Mouse (Mus musculus): ENCODE measurements around the gene Slc25a29. TPM values are rescaled to one million over a fixed set of nuclear protein-coding genes. Genes with fewer than 3 reads are reported as not detected.

Slc25a29 gene
- polyA plus RNA-seq, 1 experiment from 2014 or later: 7.1 TPM

DNA sequence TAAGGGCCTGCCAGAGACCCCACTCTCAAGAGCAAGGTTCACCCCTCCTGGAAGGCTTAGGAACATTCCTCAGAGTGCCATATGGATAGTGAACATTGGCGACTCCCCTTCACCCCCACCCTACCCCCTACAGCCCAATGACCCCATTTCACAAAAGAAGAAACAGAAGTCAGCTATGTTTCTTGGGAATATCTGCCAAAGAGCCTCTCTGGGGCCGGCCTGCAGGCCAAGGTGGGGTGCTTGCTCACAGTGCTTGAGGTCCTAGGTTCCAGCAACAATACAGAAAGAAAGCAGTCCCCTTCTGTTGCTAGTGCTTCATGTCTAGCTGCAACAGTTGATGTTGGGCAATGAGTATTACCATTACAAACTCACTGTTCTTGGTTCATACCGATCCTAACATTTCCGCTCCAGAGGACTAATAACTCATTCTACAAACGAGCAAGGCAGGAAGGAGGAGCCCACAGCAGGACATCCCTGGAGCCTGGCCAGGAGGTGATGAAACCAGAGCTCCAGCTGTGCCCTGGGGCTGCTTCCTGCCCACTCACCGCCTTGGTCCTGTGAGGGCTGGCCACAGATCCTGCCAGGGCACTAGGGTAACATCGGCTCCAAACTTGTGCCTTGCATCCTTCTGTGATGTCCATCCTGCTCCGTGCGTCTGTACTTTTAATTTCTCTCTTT is 3.6 kb downstream of the Slc25a29 start:
- WGBS: 45% methylated on average over 9 of the region's 9 CpGs
- H3K4me3 ChIP-seq (ENCODE audit: low read depth, low read length): no peak overlapping the region
- DNase-seq (ENCODE audit: low spot score): no peak
- peaks cover 18% of the 10 kb centered on the region for H3K4me1 ChIP-seq (replicated peaks; ENCODE audit: control insufficient read depth, insufficient read depth, low read length)
- no peaks in the 10 kb centered on the region; the same call in 1 of the 2 replicates for H3K36me3 ChIP-seq (ENCODE audit: control insufficient read depth, insufficient read depth, low read length)
- no peak overlapping the region for H3K9ac ChIP-seq (ENCODE audit: low read length)
- no peak for ATAC-seq (replicated peaks; ENCODE audit: low FRiP score, low TSS enrichment, low read depth)
- no peaks in the 10 kb centered on the region for H3K27me3 ChIP-seq (replicated peaks; ENCODE audit: control insufficient read depth, insufficient read depth, low read length)
- no peak overlapping the region for H3K27ac ChIP-seq (ENCODE audit: low read depth)
- H3K9me3 ChIP-seq (ENCODE audit: control insufficient read depth, low read length): no peaks in the 10 kb centered on the region
- no peak overlapping the region for H3K4me2 ChIP-seq (ENCODE audit: low read length)

DNA sequence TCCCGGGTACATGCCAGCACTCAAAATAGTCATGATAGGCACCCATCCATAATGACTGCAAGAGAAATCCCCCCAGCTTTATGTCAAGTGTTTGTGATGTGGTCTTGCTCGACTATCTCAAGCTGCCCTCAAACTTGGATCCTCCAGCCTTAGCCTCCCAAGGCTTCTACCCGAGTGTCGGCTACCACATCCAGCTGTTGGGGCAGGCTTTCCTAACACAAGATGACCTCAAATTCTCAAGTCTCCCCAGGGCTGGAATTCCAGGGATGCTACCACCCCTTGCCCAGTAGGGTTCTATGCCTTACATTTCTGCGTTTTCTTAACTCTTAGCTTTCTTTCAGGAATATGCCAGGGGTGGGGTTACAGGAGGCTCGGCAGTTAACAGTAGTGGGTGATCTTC is 5.3 kb downstream of the Slc25a29 start:
- Histone ChIP-seq H3K36me3 (ENCODE audit: control insufficient read depth, insufficient read depth, low read length) (peaks cover 7% of the 10 kb centered on the region; the same call in 1 of the 2 replicates), H3K4me1 (replicated peaks; ENCODE audit: control insufficient read depth, insufficient read depth, low read length) (peaks cover 13% of the 10 kb centered on the region), H3K4me2 (ENCODE audit: low read length) (no peak overlapping the region), H3K4me3 (ENCODE audit: low read depth, low read length) (no peak overlapping the region), H3K9ac (ENCODE audit: low read length) (no peak overlapping the region), H3K9me3 (ENCODE audit: control insufficient read depth, low read length) (no peaks in the 10 kb centered on the region), H3K27me3 (replicated peaks; ENCODE audit: control insufficient read depth, insufficient read depth, low read length) (no peaks in the 10 kb centered on the region), H3K27ac (ENCODE audit: low read depth) (no peak overlapping the region)
- no peak for DNase-seq (ENCODE audit: low spot score)
- 84% methylated on average over 6 of the region's 6 CpGs for WGBS
- ATAC-seq (replicated peaks; ENCODE audit: low FRiP score, low TSS enrichment, low read depth): no peak

DNA sequence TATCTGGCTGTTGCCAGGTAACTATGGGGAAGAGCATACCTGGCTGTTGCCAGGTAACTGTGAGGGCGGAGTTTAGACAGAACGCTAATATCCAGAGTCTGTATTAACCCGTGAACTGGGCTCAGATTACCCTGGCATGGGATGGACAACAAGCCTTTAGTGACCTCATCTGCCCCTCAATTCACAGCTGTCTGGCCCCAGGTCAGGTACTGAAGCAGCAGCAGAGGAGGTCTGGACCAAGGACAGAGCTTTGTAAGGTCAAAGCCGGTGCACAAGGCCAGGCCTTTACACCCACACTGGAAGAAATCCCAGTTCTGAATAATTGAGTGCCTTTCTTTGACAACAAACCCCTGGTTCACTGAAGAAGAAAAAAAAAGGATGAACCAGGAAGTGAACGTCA is 6.0 kb downstream of the Slc25a29 start:
- no peak overlapping the region for H3K4me2 ChIP-seq (ENCODE audit: low read length)
- H3K27me3 ChIP-seq (replicated peaks; ENCODE audit: control insufficient read depth, insufficient read depth, low read length): no peaks in the 10 kb centered on the region
- peaks cover 9% of the 10 kb centered on the region for H3K4me1 ChIP-seq (replicated peaks; ENCODE audit: control insufficient read depth, insufficient read depth, low read length)
- H3K4me3 ChIP-seq (ENCODE audit: low read depth, low read length): no peak overlapping the region
- no peaks in the 10 kb centered on the region for H3K9me3 ChIP-seq (ENCODE audit: control insufficient read depth, low read length)
- peaks cover 7% of the 10 kb centered on the region; the same call in 1 of the 2 replicates for H3K36me3 ChIP-seq (ENCODE audit: control insufficient read depth, insufficient read depth, low read length)
- WGBS: 56% methylated on average over 5 of the region's 5 CpGs
- H3K27ac ChIP-seq (ENCODE audit: low read depth): no peak overlapping the region
- DNase-seq (ENCODE audit: low spot score): no peak
- no peak for ATAC-seq (replicated peaks; ENCODE audit: low FRiP score, low TSS enrichment, low read depth)
- no peak overlapping the region for H3K9ac ChIP-seq (ENCODE audit: low read length)

DNA sequence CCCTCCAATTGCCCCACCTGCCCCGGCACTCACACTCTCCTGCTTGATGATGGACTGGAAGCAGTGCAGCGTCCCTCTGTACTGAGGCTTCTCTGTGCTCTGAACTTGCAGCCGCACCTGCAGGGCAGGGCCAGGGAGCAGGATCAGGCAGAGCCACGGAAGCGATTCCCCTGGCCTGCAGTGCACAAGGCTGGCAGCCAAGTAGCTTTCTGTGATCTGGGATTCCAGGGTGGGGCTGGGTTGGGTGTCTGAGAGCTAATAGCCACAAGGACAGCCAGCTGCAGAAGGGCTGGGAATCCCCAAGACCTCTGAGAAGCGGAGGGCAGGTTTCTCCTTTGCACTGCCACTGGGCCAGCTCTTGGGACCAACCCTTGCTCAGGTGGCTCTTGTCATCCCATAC is 8.0 kb downstream of the Slc25a29 start:
- no peaks in the 10 kb centered on the region for H3K27me3 ChIP-seq (replicated peaks; ENCODE audit: control insufficient read depth, insufficient read depth, low read length)
- WGBS: 94% methylated on average over 6 of the region's 6 CpGs
- no peak for DNase-seq (ENCODE audit: low spot score)
- H3K4me1 ChIP-seq (replicated peaks; ENCODE audit: control insufficient read depth, insufficient read depth, low read length): peaks cover 7% of the 10 kb centered on the region
- H3K27ac ChIP-seq (ENCODE audit: low read depth): no peak overlapping the region
- no peaks in the 10 kb centered on the region for H3K9me3 ChIP-seq (ENCODE audit: control insufficient read depth, low read length)
- H3K4me3 ChIP-seq (ENCODE audit: low read depth, low read length): no peak overlapping the region
- no peak for ATAC-seq (replicated peaks; ENCODE audit: low FRiP score, low TSS enrichment, low read depth)
- H3K4me2 ChIP-seq (ENCODE audit: low read length): no peak overlapping the region
- peaks cover 7% of the 10 kb centered on the region; the same call in 1 of the 2 replicates for H3K36me3 ChIP-seq (ENCODE audit: control insufficient read depth, insufficient read depth, low read length)
- H3K9ac ChIP-seq (ENCODE audit: low read length): no peak overlapping the region

DNA sequence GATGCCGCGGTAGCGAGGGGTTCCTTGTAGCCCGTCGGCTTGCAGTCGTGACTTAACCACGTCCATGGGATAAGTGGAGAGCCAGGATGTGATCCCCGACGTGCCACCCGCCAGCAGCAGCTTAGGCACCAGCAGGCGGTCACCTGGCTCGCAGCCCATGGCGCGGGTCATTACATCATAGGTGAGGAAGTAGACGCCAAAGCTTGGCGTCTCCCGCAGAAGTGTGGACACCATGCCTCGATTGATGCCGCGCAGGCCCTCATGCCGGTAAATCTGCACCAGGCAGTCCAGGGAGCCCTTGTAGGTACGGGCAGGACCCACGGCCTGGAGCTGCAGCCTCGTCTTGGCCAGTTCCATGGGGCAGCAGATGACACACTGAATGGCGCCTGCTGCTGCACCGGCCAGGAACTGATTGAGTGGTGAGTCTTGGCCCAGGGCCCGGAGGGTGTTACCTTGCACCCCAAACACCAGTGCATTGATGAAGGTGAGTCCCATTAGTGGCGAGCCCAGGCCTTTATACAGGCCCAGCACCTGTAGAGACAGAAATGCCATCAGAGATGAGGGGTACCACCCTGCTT is 8.6 kb downstream of the Slc25a29 start:
- Histone ChIP-seq H3K9ac (ENCODE audit: low read length) (no peak overlapping the region), H3K4me1 (replicated peaks; ENCODE audit: control insufficient read depth, insufficient read depth, low read length) (peaks cover 4% of the 10 kb centered on the region), H3K9me3 (ENCODE audit: control insufficient read depth, low read length) (no peaks in the 10 kb centered on the region), H3K27me3 (replicated peaks; ENCODE audit: control insufficient read depth, insufficient read depth, low read length) (no peaks in the 10 kb centered on the region), H3K27ac (ENCODE audit: low read depth) (no peak overlapping the region), H3K4me2 (ENCODE audit: low read length) (no peak overlapping the region), H3K4me3 (ENCODE audit: low read depth, low read length) (no peak overlapping the region), H3K36me3 (ENCODE audit: control insufficient read depth, insufficient read depth, low read length) (peaks cover 7% of the 10 kb centered on the region; the same call in 1 of the 2 replicates)
- no peak for DNase-seq (ENCODE audit: low spot score)
- no peak for ATAC-seq (replicated peaks; ENCODE audit: low FRiP score, low TSS enrichment, low read depth)
- 96% methylated on average over 28 of the region's 28 CpGs for WGBS

DNA sequence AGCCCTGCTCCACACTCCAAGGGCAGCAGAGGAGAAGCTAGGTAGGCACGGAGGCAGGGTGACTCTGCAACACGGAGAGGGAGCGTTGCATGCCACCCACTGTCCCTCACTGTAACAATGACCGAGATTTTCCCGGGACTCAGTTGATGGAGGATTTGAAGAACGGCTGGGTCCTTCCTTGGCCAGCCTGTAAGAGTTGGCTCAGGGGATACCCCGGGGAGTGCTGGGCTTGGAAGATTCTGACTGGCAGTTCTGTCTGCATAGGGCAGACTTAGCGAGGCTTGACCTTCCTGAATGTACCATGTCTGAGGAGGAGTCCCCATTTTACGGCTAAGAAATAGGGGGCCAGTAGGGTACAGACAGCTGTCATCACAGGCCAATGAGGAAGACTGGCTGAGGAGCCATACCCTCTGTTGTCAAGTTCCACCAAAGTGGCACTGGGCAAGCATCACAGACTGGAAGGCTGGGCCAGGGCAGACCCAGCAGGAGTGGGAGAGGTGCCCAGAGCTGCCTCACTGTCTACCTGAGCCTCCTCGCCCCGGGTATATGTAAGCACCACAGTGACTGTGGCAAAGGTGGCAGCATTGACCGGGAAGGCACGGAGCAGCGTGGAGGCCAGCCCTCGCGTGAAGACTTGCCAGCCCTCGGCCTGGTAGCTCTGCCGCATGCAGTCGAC is 9.3 kb downstream of the Slc25a29 start:
- WGBS: 94% methylated on average over 19 of the region's 19 CpGs
- Histone ChIP-seq H3K27me3 (replicated peaks; ENCODE audit: control insufficient read depth, insufficient read depth, low read length) (no peaks in the 10 kb centered on the region), H3K4me3 (ENCODE audit: low read depth, low read length) (no peak overlapping the region), H3K36me3 (ENCODE audit: control insufficient read depth, insufficient read depth, low read length) (peaks cover 7% of the 10 kb centered on the region; the same call in 1 of the 2 replicates), H3K9ac (ENCODE audit: low read length) (no peak overlapping the region), H3K9me3 (ENCODE audit: control insufficient read depth, low read length) (no peaks in the 10 kb centered on the region), H3K4me2 (ENCODE audit: low read length) (no peak overlapping the region), H3K4me1 (replicated peaks; ENCODE audit: control insufficient read depth, insufficient read depth, low read length) (no peaks in the 10 kb centered on the region), H3K27ac (ENCODE audit: low read depth) (no peak overlapping the region)
- no peak for ATAC-seq (replicated peaks; ENCODE audit: low FRiP score, low TSS enrichment, low read depth)
- DNase-seq (ENCODE audit: low spot score): no peak

DNA sequence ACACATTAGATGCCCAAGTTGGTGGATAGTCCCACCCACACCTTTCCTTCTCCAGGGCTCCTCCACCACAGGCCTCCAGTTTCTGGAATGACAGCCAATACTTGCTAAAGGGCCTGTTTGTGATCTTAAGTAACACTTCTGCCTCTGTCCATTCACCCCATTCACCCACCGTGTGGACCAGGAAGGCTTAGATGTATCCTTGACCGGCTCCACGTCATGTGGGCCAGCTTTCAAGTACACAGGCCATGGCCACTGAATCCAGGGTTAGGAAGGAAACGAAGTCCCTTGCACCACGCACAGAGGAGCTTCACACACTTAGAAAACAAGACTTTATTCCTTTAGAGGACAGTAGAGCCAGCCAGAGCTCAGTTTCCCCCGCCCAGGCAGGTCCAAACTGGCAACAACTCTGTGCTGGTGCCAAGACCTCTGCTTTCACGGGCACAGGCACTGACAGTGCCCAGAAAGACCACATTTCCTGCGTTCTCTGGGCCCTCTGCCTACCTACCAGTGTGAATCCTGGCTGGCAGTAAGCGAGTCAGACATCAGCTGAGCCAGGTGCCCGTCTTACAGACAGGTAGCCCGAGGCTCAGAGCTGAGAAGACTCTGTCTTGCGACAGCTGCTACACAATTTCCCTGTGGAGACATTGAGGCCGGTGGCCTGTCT is 10.0 kb downstream of the Slc25a29 start:
- no peak overlapping the region for H3K9ac ChIP-seq (ENCODE audit: low read length)
- peaks cover 7% of the 10 kb centered on the region; the same call in 1 of the 2 replicates for H3K36me3 ChIP-seq (ENCODE audit: control insufficient read depth, insufficient read depth, low read length)
- no peak overlapping the region for H3K4me2 ChIP-seq (ENCODE audit: low read length)
- ATAC-seq (replicated peaks; ENCODE audit: low FRiP score, low TSS enrichment, low read depth) (no peak), DNase-seq (ENCODE audit: low spot score) (no peak)
- H3K27me3 ChIP-seq (replicated peaks; ENCODE audit: control insufficient read depth, insufficient read depth, low read length): no peaks in the 10 kb centered on the region
- no peak overlapping the region for H3K4me3 ChIP-seq (ENCODE audit: low read depth, low read length)
- 93% methylated on average over 13 of the region's 13 CpGs for WGBS
- no peaks in the 10 kb centered on the region for H3K9me3 ChIP-seq (ENCODE audit: control insufficient read depth, low read length)
- H3K27ac ChIP-seq (ENCODE audit: low read depth): no peak overlapping the region
- no peaks in the 10 kb centered on the region for H3K4me1 ChIP-seq (replicated peaks; ENCODE audit: control insufficient read depth, insufficient read depth, low read length)

DNA sequence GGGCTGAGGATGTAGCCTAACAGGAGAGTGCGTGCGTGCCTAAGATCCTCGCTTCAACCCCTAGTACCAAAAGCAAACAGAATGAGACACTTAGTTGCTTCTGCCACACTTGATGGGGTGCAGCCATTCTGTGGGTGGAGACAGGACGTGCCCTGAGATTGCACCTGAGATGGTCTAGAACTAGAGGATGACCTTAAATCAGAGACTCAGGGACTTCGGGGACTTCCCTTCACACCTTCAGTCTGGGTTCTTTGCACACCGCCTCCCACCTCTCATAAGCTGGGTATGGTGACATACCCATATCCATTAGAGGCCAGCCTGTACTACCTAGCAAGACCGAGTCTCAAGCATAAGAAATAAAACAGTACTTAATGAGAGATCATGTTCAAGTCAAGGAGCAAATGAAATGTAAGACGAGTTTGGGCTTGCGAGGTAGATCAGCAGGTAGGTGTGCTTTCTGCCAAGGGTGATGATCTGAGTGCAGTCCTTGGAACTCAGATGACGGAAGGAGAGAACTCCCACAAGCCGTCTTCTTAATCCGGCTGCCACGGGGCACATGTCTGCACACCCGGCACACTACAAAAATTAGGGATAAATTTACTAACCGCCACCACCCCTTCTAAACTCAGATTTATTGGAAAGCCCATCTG is 11.3 kb downstream of the Slc25a29 start:
- Histone ChIP-seq H3K4me1 (replicated peaks; ENCODE audit: control insufficient read depth, insufficient read depth, low read length) (no peaks in the 10 kb centered on the region), H3K4me2 (ENCODE audit: low read length) (no peak overlapping the region), H3K36me3 (ENCODE audit: control insufficient read depth, insufficient read depth, low read length) (peaks cover 7% of the 10 kb centered on the region; the same call in 1 of the 2 replicates), H3K27ac (ENCODE audit: low read depth) (no peak overlapping the region), H3K4me3 (ENCODE audit: low read depth, low read length) (no peak overlapping the region), H3K27me3 (replicated peaks; ENCODE audit: control insufficient read depth, insufficient read depth, low read length) (no peaks in the 10 kb centered on the region), H3K9ac (ENCODE audit: low read length) (no peak overlapping the region), H3K9me3 (ENCODE audit: control insufficient read depth, low read length) (no peaks in the 10 kb centered on the region)
- ATAC-seq (replicated peaks; ENCODE audit: low FRiP score, low TSS enrichment, low read depth): no peak
- WGBS: 90% methylated on average over 15 of the region's 15 CpGs
- no peak for DNase-seq (ENCODE audit: low spot score)

All from intestine, embryonic 14.5 days (tissue).